Mouse (Mus musculus) cerebellum, adult (tissue): ENCODE data around the gene Dgkq.
"Not testable (repeated sequence)": the region's sequence is repeated elsewhere in the genome, so short reads cannot be mapped to it uniquely, and the experiment has no call there.

Experiments used
- ATAC-seq: cut with Nextera tagmentation; 2 replicates; pipeline ENCODE4 v1.9.2; 2017; ENCODE audit warnings: mild to moderate bottlenecking, moderate library complexity, mixed read lengths; ENCODE audit not compliant: insufficient number of reproducible peaks, low FRiP score, low TSS enrichment

Dgkq gene

DNA sequence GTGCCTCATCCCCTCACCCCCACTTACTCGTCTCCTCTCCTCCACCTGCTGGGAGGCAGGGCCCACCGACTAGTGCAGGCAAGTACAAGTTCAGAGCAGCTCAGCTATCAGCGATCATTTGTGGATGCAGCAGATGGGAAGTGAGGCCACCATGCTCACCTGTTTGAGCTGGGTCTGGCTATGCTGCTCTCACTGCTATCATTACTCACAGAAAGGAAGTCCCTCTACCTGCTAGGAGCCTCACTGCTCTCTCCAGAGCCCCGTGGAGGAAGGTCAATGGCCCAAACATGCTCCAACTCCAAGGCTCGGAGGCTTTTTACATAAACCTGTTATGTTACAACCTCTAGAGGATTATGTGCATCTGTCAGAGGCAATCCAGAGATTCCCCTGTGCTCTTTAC lies 12.1 kb downstream of the Dgkq start:
- no peak for ATAC-seq

DNA sequence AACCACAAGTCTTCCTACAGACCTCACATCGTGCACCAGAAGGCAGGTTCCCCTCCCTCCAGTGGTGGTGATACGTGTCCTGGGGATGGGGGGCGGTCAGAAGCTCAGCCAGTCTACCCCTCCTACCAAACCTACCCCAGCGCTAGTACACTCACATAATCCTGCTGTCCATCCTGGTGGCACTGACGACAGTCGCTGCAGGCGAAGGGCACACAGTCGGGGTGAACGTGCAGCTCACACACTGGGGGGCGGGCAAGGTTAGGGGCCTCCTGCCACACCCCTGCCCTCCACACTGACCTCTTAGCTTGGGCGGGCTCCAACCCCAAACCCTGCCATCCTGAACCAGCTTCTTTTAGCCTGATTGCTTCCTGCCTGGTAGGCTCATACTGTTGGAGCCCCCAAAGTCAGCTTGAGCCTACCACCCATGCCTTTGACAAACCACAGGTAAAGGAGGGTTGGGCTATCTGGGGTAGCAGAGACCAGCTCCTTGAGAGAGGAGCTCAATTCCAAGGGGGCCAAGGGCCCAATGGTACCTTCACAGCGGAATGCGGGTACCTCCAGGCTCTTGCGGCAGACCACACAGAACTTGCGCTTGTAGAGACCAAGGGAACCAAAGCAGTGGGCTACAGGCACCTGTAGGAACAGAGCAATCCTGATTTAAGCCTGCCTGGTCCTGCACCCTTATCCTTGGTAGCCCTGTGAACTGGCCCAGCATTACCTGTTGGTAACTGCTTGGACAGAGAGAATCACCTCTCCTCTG lies 13.4 kb downstream of the Dgkq start:
- ATAC-seq: no peak

DNA sequence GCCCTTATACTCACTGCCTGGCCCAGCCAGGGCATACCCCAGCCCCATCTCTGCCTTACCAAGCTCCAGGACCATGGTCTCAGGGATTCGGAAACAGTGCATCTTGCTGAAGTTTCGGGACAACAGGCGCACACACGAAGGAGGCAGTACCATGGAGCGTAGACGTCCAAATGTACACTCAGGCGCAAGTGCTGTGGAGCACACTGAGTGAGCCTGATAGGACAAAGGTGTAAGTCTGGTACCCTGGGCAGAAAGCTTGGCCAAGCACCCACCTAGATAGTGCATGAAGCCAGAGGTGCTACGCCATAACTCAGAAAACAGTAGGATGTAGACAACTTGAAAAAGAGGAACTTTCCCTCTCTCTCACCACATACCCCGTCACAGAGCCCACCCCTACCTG lies 14.1 kb downstream of the Dgkq start:
- ATAC-seq: no peak

DNA sequence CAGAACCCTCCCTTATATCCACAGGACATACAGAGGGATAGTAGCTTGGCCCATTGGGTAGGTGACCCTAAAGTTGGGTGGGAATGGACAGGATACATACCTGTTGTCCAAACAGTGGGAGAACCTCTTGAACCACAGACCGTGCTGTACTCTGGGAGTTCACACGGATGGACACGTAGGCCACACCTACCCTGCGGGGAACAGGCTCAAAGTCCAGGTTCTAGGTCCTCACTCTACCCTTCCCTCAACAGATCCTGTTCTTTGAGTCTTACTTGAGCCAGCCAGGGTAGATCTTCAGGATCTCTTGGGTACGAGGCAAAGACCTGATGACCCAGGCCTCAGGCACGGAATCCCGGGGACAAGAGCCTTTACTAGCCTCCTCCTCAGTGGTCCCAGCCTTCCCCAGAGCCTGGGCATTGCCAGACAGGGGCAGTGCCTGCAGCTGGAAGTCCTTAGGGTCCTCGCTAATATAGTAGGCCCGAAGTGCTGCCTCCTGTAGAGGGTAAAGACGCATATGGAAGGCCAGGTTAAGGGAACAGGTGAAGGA lies 15.0 kb downstream of the Dgkq start:
- ATAC-seq: no peak

DNA sequence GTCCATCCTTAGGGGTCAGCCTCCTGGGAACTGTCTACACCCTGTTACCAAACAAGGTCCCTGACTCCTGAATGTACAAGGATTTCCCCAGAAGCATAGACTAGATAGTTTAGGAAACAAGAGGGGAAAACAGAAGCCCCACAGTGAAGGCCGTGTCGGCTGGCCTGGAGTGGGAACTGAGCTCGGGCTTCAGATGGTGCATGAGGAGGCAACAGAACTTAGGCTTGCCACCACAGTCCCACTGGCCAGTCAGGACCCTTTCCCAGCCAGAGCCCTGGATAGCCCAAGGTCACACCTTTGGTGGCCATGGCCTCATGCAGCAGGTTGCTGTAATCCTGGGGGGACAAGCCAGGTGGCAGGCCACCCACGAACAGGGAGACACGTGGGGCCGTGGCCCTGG lies 16.1 kb downstream of the Dgkq start:
- no peak for ATAC-seq

DNA sequence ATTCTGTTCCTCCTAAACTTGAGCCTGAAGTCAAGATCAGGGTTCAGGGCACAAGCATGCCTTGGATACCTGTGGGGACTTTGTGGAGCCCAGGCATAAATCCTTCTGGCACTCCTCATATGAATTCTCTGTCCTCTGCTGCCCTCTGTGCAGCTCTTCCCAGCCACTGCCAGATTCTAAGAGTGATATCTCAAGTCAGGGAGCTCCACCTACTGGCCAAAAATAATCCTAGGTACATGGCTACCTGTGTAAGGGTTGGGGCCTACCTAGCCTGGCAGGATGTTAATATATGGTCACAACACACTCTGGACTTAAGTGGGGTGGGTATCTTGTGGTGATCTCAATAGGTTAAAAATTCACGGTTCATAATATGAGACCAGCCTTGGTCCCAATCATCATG lies 17.6 kb downstream of the Dgkq start:
- peak; percentile 59 for ATAC-seq

DNA sequence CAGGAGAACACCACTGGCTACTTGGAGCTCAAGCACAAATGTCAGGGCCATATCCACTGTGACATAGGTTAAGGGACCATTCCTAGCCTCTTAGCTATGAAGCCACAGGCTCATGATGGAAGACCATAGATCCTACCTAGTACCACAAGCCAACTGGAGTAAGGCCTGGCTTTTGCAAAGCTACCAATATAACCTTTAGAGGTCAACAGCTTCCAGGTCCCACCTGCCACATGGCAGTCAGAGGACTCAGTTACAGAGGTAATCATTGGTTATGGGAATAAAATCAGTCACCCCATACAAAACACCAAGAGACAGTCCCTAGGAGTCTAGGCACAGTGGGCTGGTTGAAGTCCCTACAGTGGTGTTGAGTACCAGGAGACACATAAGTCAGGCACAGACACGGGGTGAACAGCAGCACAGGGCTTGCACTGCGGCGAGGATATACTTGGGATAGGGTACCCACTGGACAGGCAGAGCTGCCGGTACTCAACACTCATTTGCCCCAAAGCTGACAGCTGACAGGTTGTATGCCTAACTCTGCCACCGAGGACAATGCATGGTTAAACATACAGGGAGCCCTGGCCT lies 18.2 kb downstream of the Dgkq start:
- ATAC-seq: 0 out of 2 replicates have a peak, but pooled peaks have one; percentile 4

DNA sequence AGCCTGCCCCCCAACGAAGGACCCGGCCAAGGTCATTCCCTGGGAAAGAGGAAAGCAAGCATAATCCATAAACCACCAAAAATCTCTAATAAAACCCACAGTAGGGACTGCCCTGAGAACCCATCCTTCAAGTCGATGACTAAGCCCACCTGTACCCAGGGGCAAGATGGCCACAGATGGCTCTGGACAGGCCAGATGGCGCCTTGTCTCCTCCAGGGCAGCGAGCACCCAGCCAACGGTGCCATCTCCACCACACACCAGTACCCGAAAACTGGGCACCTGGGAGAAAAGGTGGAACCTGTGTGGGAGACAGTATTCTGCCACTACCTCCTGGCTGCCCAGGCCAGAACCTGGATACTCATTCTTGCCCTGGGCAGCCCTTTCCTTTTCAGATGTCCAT lies 19.1 kb downstream of the Dgkq start:
- no peak for ATAC-seq

DNA sequence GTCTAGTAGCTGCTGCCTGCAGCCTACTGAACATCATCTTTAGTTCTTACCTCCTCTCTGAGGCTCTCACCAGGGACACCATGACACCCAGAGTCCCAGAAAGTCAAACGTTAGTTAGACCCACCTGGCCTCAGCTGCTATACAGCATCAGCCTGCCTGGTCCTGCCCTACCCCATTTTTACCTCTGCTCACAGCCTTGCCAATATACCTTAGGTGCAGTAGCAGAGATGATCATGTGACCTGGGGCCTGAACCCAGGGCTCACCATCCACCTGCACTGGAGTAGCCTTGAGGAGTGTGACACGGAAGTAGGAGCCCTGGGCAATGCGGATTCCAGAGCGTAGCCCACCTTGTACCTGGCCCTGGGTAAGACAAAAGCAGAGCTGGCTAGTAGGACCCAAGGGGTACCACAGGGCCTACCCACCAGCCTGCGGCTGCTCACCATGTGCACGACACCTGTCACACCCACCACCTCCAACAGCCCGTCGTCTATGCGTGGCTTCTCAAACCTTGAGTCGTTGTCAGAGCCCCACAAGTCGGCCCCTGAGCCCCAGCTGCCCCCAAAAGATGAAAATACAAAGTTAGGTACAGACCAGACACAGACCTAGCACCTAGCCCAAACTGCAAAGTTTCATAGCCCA lies 20.4 kb downstream of the Dgkq start:
- ATAC-seq: no peak

DNA sequence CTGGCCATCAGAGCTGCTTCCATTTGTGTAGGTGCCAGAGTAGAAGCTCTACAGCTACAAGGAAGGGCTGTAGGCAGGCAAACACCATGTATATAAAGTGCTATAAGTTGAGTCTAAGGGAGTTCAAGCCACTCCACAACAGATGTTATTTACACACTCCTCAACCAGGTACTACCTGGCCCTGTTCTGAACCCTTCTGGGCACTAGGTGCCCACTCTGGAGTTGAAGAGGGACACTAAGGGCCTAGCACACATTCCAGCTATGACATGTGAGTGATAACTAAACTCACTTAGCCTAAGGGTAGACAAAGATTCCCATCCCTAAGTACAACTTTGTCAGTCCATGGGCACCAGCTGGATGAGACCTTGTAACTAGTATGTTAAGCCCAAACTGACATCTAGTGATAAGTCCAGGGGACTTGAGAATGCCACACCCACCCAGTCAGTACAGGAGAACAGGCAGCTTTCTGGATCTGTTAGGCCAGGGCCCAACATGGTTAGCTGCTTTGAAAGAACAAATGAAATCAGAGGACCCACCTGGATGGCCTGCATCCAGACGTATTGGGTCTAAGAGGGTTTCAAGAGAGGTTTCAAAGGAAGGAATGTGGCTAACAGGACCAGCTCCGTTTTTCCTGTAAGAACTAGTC lies 21.5 kb downstream of the Dgkq start:
- no peak for ATAC-seq

DNA sequence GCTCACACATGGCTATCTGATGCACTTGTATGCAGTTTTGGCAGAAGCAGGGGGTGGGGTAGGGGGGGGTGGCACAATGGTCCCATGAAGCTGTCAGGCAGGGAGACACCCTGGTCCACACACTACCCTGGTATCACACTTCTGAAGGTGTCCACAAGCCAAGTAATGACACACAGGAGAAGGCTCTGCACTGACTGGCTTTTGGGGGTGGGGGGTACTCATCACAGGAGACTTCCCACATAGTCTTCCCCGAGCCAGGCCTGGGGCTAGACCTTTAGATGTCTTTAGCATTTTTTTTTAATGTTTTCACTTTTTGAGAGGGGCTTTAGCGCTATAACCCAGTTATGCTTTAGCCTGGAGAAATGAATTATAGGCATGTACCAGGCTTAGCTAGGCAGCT lies 22.2 kb downstream of the Dgkq start:
- no peak for ATAC-seq

DNA sequence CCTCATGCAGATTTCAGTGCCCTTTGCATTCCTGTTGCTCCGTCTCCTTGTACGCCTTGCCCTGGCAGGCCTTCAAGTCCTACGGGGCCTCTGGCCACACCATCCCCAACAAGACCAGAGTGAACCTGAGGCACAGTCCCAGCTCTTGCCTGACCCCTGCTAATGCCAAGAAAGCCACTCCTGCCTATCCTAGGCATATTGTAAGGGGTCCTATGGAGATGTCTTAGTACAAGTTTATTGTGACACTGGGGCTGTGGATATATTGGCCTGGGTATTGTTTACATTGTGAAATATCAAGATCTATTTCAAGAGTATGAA lies 23.2 kb downstream of the Dgkq start:
- ATAC-seq: no peak; the same call in 1 of the 2 replicates

DNA sequence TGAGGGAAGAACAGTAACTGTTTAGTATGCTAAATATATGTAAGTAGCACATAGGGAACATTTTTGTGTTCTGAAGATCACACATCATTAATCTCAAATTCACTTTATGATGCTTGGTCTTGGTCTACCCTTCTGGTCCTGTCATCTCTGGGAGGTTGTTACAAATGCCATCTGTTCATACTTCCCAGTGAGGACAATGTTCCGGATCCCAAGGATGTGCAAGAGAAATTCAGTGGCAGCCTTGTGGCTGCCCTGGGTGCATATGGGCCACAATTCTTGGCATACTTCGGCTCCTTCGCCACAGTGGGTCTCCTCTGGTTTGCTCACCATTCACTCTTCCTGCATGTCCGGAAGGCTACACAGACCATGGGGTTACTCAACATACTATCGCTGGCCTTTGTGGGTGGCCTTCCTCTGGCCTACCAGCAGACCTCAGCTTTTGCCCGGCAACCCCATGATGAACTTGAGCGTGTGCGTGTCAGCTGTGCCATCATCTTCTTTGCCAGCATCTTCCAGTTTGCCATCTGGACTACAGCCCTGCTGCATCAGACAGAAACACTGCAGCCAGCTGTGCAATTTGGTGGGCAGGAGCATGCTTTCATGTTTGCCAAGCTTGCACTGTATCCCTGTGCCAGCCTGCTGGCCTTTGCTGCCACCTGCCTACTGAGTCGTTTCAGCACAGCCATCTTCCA lies 23.7 kb downstream of the Dgkq start:
- ATAC-seq: peak; percentile 45; the same call in 1 of the 2 replicates

DNA sequence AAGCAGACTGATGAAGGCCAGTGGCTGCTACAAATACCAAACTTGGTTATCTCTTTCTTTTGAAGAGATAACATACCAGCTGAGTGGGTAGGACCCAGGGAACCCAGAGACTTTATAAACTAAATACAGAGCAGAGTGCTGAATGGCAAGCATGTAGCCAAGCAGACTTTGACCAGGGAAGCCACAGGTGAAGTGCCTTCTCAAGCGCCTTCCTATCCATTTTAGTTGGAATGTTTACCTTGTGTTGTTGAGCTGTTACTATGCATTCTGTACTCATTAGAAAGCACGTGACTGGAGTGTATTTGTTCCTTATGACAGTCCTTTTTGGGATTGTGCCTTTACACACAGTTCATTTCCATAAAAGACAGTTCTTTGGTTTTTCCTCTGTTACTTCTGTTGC lies 25.8 kb downstream of the Dgkq start:
- no peak for ATAC-seq

DNA sequence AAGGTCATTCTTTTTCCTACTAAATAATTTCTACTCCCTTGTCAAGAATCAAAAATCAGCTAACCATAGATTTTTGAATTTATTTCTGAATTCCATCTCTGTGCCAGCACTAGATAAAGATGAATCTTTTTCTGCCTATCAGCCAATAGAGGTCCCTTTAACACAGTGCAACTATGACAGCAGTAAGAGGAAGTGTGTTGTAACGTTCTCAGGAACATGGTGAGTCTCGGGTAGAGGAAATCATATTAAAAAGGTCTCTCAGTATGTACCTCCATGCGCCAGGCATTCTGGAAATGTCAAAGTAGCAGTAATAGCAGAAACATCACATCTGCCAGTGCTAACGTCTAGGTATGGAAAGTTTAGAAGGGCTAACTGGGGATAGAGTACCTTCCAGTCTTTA lies 33.3 kb downstream of the Dgkq start:
- no peak for ATAC-seq

DNA sequence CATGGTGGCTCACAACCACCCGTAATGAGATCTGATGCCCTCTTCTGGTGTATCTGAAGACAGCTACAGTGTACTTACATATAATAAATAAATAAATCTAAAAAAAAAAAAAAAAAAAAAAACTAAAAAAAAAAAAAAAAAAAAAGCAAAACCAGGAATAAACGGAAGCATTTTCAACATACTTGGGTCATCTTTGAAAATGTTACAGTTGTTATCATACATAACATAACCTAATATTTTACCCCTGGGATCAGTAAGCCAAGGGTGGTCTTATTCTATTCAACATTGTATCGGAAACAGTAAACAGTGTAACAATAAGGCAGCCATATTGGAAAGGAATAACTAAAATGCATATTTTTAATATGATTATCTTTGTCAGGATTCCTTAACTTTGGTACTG lies 35.4 kb downstream of the Dgkq start:
- ATAC-seq: not testable (repeated sequence)

DNA sequence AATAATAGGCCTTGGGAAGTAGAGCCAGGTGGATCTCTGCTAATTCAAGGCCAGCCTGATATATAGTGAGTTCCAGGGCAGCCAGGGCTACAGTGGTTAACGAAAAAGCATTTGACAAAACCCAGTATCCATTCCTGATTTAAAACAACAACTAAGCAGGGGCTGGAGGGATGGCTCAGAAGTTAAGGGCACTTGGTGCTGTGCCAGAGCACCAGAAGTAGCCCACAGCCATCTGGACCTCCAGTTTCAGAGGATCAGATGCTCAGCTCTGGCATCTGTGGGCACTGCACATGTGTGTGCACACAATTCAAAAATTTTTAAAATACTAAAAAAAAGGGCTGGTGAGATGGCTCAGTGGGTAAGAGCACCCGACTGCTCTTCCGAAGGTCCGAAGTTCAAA lies 35.8 kb downstream of the Dgkq start:
- no peak for ATAC-seq

DNA sequence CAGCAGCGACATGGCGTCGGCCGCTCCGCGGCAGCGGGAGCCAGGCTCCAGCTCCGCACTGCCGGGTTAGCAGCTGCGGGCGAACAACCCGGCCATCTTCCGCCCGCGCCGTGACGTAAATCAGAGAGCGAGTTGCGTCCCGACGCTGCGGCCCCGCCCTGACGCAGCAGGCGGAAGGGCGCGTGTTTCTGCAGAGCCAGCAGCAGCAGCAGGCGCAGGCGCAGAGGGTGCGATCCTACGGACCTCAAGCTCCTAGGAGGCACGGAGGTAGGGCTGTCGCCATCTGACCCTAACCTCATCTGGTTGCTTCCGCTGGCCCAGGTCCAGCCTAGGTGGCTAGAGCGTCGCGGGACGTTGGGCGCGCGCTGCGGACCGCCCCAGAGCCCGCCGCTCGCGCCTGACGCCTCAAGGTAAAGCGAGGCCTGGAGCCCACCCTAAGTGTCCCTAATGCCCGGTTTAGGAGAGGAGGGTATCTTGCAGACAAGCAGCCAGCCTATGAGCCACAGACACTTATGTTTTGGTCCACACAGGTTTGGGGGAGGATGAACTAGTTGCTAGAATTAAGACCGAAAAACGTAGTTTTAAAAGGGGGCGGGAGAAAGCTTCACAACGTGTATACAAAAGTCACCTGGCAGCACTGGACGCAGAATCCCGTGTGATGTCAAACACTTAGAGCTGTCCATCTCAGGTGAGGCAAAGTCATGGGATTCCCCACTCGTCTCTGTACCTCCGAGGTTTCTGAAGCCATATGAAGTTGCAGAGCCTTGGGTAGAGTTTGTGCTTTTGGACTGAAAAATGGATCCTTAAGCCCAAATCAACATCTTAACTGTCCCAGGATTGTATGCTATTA lies 39.6 kb downstream of the Dgkq start, which contains the start of the genes Gak and Tmem175:
TSS of gene Gak (minus strand) at position 122 of the 850 bp plus-strand sequence.
TSS of gene Tmem175 (plus strand) at position 137 of the 850 bp plus-strand sequence.
- ATAC-seq: peak; percentile 98

DNA sequence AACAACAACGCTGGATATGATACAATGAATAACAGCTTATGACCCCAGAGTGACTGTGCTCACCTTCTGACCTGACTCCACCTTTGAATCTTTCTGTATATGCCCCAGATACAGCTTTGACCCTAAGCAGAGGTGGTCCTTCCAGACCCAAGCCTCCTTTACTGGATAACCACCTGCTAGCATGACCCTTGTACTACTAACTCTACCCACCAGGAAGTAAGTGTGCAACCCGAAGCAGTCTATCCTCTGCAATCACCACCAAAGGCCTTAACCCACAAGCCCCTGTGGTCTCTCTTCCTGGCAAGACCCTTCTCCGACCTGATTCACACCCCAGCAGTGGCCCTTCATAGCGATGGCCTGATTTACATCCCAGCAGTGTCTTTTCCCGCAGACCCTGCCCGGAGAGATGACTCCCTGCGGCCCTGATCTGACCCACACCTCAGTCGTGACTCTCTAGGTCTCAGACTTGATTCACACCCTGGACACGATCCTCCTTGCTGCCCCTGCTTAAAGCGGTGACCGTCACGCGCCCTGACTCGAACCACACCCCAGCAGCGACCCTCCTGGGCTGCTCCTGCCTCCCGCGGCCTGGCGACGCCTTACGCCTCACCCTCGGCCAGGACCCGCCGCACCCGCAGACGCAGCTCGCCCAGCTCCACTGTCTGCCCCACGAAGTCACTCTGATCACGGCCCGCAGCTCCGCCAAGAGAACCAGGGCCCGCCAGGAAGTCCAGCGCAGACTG lies 40.4 kb downstream of the Dgkq start:
- ATAC-seq: peak; percentile 77; the same call in 1 of the 2 replicates
